Mouse (Mus musculus) stomach, postnatal 0 days (tissue): ENCODE results near the gene Tcerg1l.

ENCODE experiments used
- CTCF ChIP-seq: IDR thresholded peaks from 2 replicates; pipeline ENCODE4 v1.5.1; 2016; ENCODE audit warnings: antibody characterized with exemption, low read depth, mild to moderate bottlenecking, moderate library complexity
- EP300 ChIP-seq: optimal IDR thresholded peaks from 2 replicates; pipeline ENCODE3; 2016; ENCODE audit warnings: antibody characterized with exemption

DNA sequence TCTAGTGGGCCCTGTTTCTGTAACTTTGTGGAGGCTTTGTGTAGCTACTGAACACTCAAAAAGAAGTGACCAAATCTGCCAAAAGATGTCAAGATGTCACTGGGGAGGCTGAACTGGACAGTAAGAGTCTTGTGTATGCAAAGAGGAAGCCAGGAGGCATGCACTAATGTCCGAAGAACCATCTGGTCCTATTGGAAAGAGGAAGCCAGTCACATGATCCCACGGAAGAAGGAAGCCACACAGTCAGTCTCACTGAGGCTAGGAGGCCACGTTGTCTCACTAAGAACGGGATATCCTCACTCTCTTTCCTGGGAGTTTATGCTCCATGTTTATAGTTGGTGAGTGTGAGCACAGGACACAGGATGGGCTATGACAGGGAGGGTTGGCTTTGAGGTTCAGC, 227.1 kb downstream of the Tcerg1l start:
- TF ChIP-seq CTCF: no peak
- no peak for TF ChIP-seq EP300
